Mouse (Mus musculus) G1E (cell line): ENCODE data around the gene Aptx.

Experiments
- CTCF ChIP-seq: IDR thresholded peaks from 2 replicates; pipeline ENCODE4 v1.5.1; 2012; ENCODE audit warnings: low read depth, low read length, inconsistent platforms, mixed read lengths
- GATA1 ChIP-seq: IDR thresholded peaks from 2 replicates; pipeline ENCODE4 v1.6.1; 2012; ENCODE audit warnings: borderline replicate concordance, low read length, inconsistent platforms, mixed read lengths
- POLR2AphosphoS5 ChIP-seq: IDR thresholded peaks from 2 replicates; pipeline ENCODE4 v1.6.1; 2012; ENCODE audit warnings: low read depth, low read length, inconsistent platforms; ENCODE audit not compliant: insufficient replicate concordance

DNA sequence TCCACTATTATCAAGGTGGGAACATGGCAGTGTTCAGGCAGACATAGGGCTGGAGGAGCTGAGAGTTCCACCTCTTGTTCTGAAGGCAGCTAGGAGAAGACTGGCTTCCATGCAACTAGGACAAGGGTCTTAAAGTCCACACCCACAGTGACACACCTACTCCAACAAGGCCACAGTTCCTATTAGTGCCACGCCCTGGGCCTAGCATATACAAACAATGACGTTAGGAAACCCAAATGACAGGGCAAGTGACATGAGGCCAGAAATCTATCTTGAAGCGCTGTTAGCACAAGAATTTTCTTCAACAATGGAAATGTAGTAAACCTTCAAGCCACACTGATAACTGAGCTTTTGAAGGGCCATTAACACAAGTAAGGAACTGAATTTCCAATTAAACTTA, 1.2 kb downstream of the Aptx start:
- no peak for TF ChIP-seq CTCF
- TF ChIP-seq POLR2AphosphoS5 = no peak
- TF ChIP-seq GATA1 = no peak
